Mouse (Mus musculus) left cerebral cortex, postnatal 10 days (tissue): ENCODE measurements around the gene Senp1. TPM values are rescaled to one million over a fixed set of nuclear protein-coding genes. Genes with fewer than 3 reads are reported as not detected.

Experiments
- DNase-seq, 2 experiments: peaks; one replicate each; pipeline ENCODE4 v3.0.0; 2021 to 2022; ENCODE audit warnings: low spot score in 2 of 2, mixed read lengths in 1 of 2; ENCODE audit errors: extremely low spot score in 1 of 2
- intact Hi-C: fragments of 180-260 bp; cut with DNase I; formaldehyde crosslinking; loops from one replicate; pipeline ENCODE4 v1.15.1; 2025
- total RNA-seq, 2 experiments: library from RNA; stranded (reverse); gene quantifications; 2 replicates each; pipeline ENCODE4 v1.2.3; 2021

The Senp1 gene
- total RNA-seq, 2 experiments from 2014 or later, result 13.6 to 14.1 TPM

- no peak for DNase-seq
- intact Hi-C loops, result no loop called here
These were observed 18.2 kb upstream of the Senp1 start for GRCm38 (mm10) chr15:98111791-98112190.

- intact Hi-C loops, result loop anchor here (5.0 to 10.0 kb wide), 2 partner anchors 39 to 286 kb away; no protein-coding TSS in a partner anchor
- DNase-seq, result peak; percentile 86 to 90
These were observed 15.0 kb upstream of the Senp1 start for GRCm38 (mm10) chr15:98108297-98109152.

GRCm38 (mm10) chr15:98107703-98108296, 14.3 kb upstream of the Senp1 start:
- DNase-seq, result no peak
- intact Hi-C loops, result loop anchor here (5.0 to 10.0 kb wide), 2 partner anchors 40 to 287 kb away; no protein-coding TSS in a partner anchor

- intact Hi-C loops, result loop anchor here (5.0 to 10.0 kb wide), 2 partner anchors 40 to 288 kb away; no protein-coding TSS in a partner anchor
- DNase-seq, result no peak
These were observed 13.7 kb upstream of the Senp1 start for GRCm38 (mm10) chr15:98107230-98107629.

- no peak for DNase-seq
- intact Hi-C loops, result loop anchor here (5.0 to 10.0 kb wide), 2 partner anchors 41 to 288 kb away; no protein-coding TSS in a partner anchor
These were observed 13.0 kb upstream of the Senp1 start for GRCm38 (mm10) chr15:98106506-98106905.

- intact Hi-C loops, result loop anchor here (10.0 kb wide), 1 partner anchor 292 kb away; no protein-coding TSS in a partner anchor
- no peak for DNase-seq
These were observed 8.9 kb upstream of the Senp1 start for GRCm38 (mm10) chr15:98102401-98102800.

GRCm38 (mm10) chr15:98098519-98098918, 5.0 kb upstream of the Senp1 start:
- DNase-seq, result no peak
- intact Hi-C loops, result no loop called here

GRCm38 (mm10) chr15:98096957-98097356, 3.4 kb upstream of the Senp1 start:
- intact Hi-C loops, result no loop called here
- DNase-seq, result no peak

- DNase-seq, result no peak
- intact Hi-C loops, result loop anchor here (5.0 kb wide), 2 partner anchors 52 to 77 kb away; no protein-coding TSS in a partner anchor
These were observed 1.4 kb upstream of the Senp1 start for GRCm38 (mm10) chr15:98094905-98095304.

- no peak for DNase-seq
- intact Hi-C loops, result loop anchor here (5.0 kb wide), 2 partner anchors 55 to 80 kb away; no protein-coding TSS in a partner anchor
These were observed 998 bp downstream of the Senp1 start, which contains the start of gene Pfkm for GRCm38 (mm10) chr15:98092372-98093120. Gene Pfkm, plus strand, starts transcription at chr15:98092589.

GRCm38 (mm10) chr15:98091841-98092240, 1.7 kb downstream of the Senp1 start:
- intact Hi-C loops, result loop anchor here (5.0 kb wide), 2 partner anchors 55 to 80 kb away; no protein-coding TSS in a partner anchor
- DNase-seq, result no peak

GRCm38 (mm10) chr15:98089421-98090183, 3.9 kb downstream of the Senp1 start:
- intact Hi-C loops, result loop anchor here (5.0 kb wide), 2 partner anchors 58 to 83 kb away; no protein-coding TSS in a partner anchor
- no peak for DNase-seq

- intact Hi-C loops, result no loop called here
- DNase-seq, result no peak
These were observed 4.7 kb downstream of the Senp1 start for GRCm38 (mm10) chr15:98088889-98089288.

- intact Hi-C loops, result no loop called here
- DNase-seq, result no peak
These were observed 16.6 kb downstream of the Senp1 start for GRCm38 (mm10) chr15:98076901-98077300.

- intact Hi-C loops, result no loop called here
- no peak for DNase-seq
These were observed 18.5 kb downstream of the Senp1 start for GRCm38 (mm10) chr15:98075034-98075433.

GRCm38 (mm10) chr15:98074521-98074920, 19.0 kb downstream of the Senp1 start:
- no peak for DNase-seq
- intact Hi-C loops, result no loop called here

- intact Hi-C loops, result no loop called here
- DNase-seq, result no peak
These were observed 23.2 kb downstream of the Senp1 start for GRCm38 (mm10) chr15:98070376-98070775.

GRCm38 (mm10) chr15:98069566-98070245, 23.8 kb downstream of the Senp1 start:
- intact Hi-C loops, result no loop called here
- no peak for DNase-seq
